Mouse (Mus musculus): ENCODE measurements around the gene Pitx1. TPM values are rescaled to one million over a fixed set of nuclear protein-coding genes. Genes with fewer than 3 reads are reported as not detected.

The Pitx1 gene
- polyA plus RNA-seq, 1 experiment from 2014 or later = not detected

GRCm38 (mm10) chr13:55852205-55852604 is 16.2 kb upstream of the Pitx1 start:
- Histone ChIP-seq H3K9me3 (ENCODE audit: control insufficient read depth, low read length) (no peaks in the 10 kb centered on the region), H3K4me2 (ENCODE audit: low read length) (no peak overlapping the region), H3K27ac (ENCODE audit: low read depth, low read length) (no peak overlapping the region), H3K9ac (ENCODE audit: low read depth, low read length) (no peak overlapping the region), H3K27me3 (replicated peaks; ENCODE audit: control insufficient read depth, insufficient read depth, low read length) (peaks cover 13% of the 10 kb centered on the region), H3K36me3 (ENCODE audit: control insufficient read depth, insufficient read depth, low read length) (no peaks in the 10 kb centered on the region), H3K4me3 (ENCODE audit: low read length) (no peak overlapping the region), H3K4me1 (ENCODE audit: control insufficient read depth, insufficient read depth, low read depth, low read length) (no peaks in the 10 kb centered on the region)
- no peak for ATAC-seq
- 77% methylated on average over 3 of the region's 3 CpGs for WGBS

GRCm38 (mm10) chr13:55850726-55851125 is 14.7 kb upstream of the Pitx1 start:
- no peaks in the 10 kb centered on the region for H3K36me3 ChIP-seq (ENCODE audit: control insufficient read depth, insufficient read depth, low read length)
- no peak for ATAC-seq
- no peaks in the 10 kb centered on the region for H3K9me3 ChIP-seq (ENCODE audit: control insufficient read depth, low read length)
- H3K4me2 ChIP-seq (ENCODE audit: low read length) = no peak overlapping the region
- no peak overlapping the region for H3K4me3 ChIP-seq (ENCODE audit: low read length)
- peaks cover 13% of the 10 kb centered on the region for H3K27me3 ChIP-seq (replicated peaks; ENCODE audit: control insufficient read depth, insufficient read depth, low read length)
- H3K9ac ChIP-seq (ENCODE audit: low read depth, low read length) = no peak overlapping the region
- no peak overlapping the region for H3K27ac ChIP-seq (ENCODE audit: low read depth, low read length)
- H3K4me1 ChIP-seq (ENCODE audit: control insufficient read depth, insufficient read depth, low read depth, low read length) = no peaks in the 10 kb centered on the region
- WGBS = 70% methylated on average over 5 of the region's 5 CpGs

- peaks cover 14% of the 10 kb centered on the region for H3K27me3 ChIP-seq (replicated peaks; ENCODE audit: control insufficient read depth, insufficient read depth, low read length)
- ATAC-seq = no peak
- WGBS = 52% methylated on average over 13 of the region's 13 CpGs
- H3K4me3 ChIP-seq (ENCODE audit: low read length) = no peak overlapping the region
- peaks cover 2% of the 10 kb centered on the region for H3K9me3 ChIP-seq (ENCODE audit: control insufficient read depth, low read length)
- no peaks in the 10 kb centered on the region for H3K4me1 ChIP-seq (ENCODE audit: control insufficient read depth, insufficient read depth, low read depth, low read length)
- no peak overlapping the region for H3K27ac ChIP-seq (ENCODE audit: low read depth, low read length)
- H3K36me3 ChIP-seq (ENCODE audit: control insufficient read depth, insufficient read depth, low read length) = no peaks in the 10 kb centered on the region
- no peak overlapping the region for H3K9ac ChIP-seq (ENCODE audit: low read depth, low read length)
- no peak overlapping the region for H3K4me2 ChIP-seq (ENCODE audit: low read length)
These were observed 12.7 kb upstream of the Pitx1 start for GRCm38 (mm10) chr13:55848604-55849190.

- no peak overlapping the region for H3K27ac ChIP-seq (ENCODE audit: low read depth, low read length)
- H3K4me1 ChIP-seq (ENCODE audit: control insufficient read depth, insufficient read depth, low read depth, low read length) = no peaks in the 10 kb centered on the region
- H3K4me3 ChIP-seq (ENCODE audit: low read length) = no peak overlapping the region
- H3K36me3 ChIP-seq (ENCODE audit: control insufficient read depth, insufficient read depth, low read length) = no peaks in the 10 kb centered on the region
- no peak for ATAC-seq
- H3K9ac ChIP-seq (ENCODE audit: low read depth, low read length) = no peak overlapping the region
- peaks cover 14% of the 10 kb centered on the region for H3K27me3 ChIP-seq (replicated peaks; ENCODE audit: control insufficient read depth, insufficient read depth, low read length)
- peaks cover 3% of the 10 kb centered on the region for H3K9me3 ChIP-seq (ENCODE audit: control insufficient read depth, low read length)
- H3K4me2 ChIP-seq (ENCODE audit: low read length) = no peak overlapping the region
- WGBS = 70% methylated on average over 10 of the region's 10 CpGs
These were observed 11.8 kb upstream of the Pitx1 start for GRCm38 (mm10) chr13:55847805-55848204.

GRCm38 (mm10) chr13:55843700-55844099 is 7.7 kb upstream of the Pitx1 start:
- H3K36me3 ChIP-seq (ENCODE audit: control insufficient read depth, insufficient read depth, low read length) = no peaks in the 10 kb centered on the region
- H3K4me3 ChIP-seq (ENCODE audit: low read length) = no peak overlapping the region
- no peak overlapping the region for H3K4me2 ChIP-seq (ENCODE audit: low read length)
- H3K9ac ChIP-seq (ENCODE audit: low read depth, low read length) = no peak overlapping the region
- H3K9me3 ChIP-seq (ENCODE audit: control insufficient read depth, low read length) = peaks cover 3% of the 10 kb centered on the region
- 97% methylated on average over 1 of the region's 1 CpGs for WGBS
- no peaks in the 10 kb centered on the region for H3K4me1 ChIP-seq (ENCODE audit: control insufficient read depth, insufficient read depth, low read depth, low read length)
- no peak for ATAC-seq
- peaks cover 45% of the 10 kb centered on the region for H3K27me3 ChIP-seq (replicated peaks; ENCODE audit: control insufficient read depth, insufficient read depth, low read length)
- no peak overlapping the region for H3K27ac ChIP-seq (ENCODE audit: low read depth, low read length)

- Histone ChIP-seq H3K4me1 (ENCODE audit: control insufficient read depth, insufficient read depth, low read depth, low read length) (no peaks in the 10 kb centered on the region; the same call in 1 of the 2 replicates), H3K4me2 (ENCODE audit: low read length) (no peak overlapping the region), H3K4me3 (ENCODE audit: low read length) (no peak overlapping the region), H3K27ac (ENCODE audit: low read depth, low read length) (no peak overlapping the region), H3K9ac (ENCODE audit: low read depth, low read length) (no peak overlapping the region), H3K9me3 (ENCODE audit: control insufficient read depth, low read length) (peaks cover 3% of the 10 kb centered on the region), H3K27me3 (replicated peaks; ENCODE audit: control insufficient read depth, insufficient read depth, low read length) (peaks cover 61% of the 10 kb centered on the region), H3K36me3 (ENCODE audit: control insufficient read depth, insufficient read depth, low read length) (no peaks in the 10 kb centered on the region)
- WGBS = 22% methylated on average over 14 of the region's 14 CpGs
- no peak for ATAC-seq
These were observed 4.2 kb upstream of the Pitx1 start for GRCm38 (mm10) chr13:55840223-55840622.

GRCm38 (mm10) chr13:55836786-55837780 is 1.1 kb upstream of the Pitx1 start:
- Histone ChIP-seq H3K9me3 (ENCODE audit: control insufficient read depth, low read length) (no peaks in the 10 kb centered on the region), H3K4me1 (ENCODE audit: control insufficient read depth, insufficient read depth, low read depth, low read length) (no peaks in the 10 kb centered on the region; the same call in 1 of the 2 replicates), H3K9ac (ENCODE audit: low read depth, low read length) (no peak overlapping the region), H3K27ac (ENCODE audit: low read depth, low read length) (no peak overlapping the region), H3K4me3 (ENCODE audit: low read length) (no peak overlapping the region), H3K4me2 (ENCODE audit: low read length) (no peak overlapping the region), H3K36me3 (ENCODE audit: control insufficient read depth, insufficient read depth, low read length) (no peaks in the 10 kb centered on the region), H3K27me3 (replicated peaks; ENCODE audit: control insufficient read depth, insufficient read depth, low read length) (peaks cover 80% of the 10 kb centered on the region)
- 2% methylated on average over 32 of the region's 32 CpGs for WGBS
- no peak for ATAC-seq

GRCm38 (mm10) chr13:55835548-55836097 is 369 bp downstream of the Pitx1 start:
- no peak overlapping the region for H3K4me3 ChIP-seq (ENCODE audit: low read length)
- WGBS = 2% methylated on average over 33 of the region's 33 CpGs
- H3K4me2 ChIP-seq (ENCODE audit: low read length) = no peak overlapping the region
- H3K9ac ChIP-seq (ENCODE audit: low read depth, low read length) = no peak overlapping the region
- H3K4me1 ChIP-seq (ENCODE audit: control insufficient read depth, insufficient read depth, low read depth, low read length) = peaks cover 3% of the 10 kb centered on the region
- H3K27me3 ChIP-seq (replicated peaks; ENCODE audit: control insufficient read depth, insufficient read depth, low read length) = peaks cover 75% of the 10 kb centered on the region
- no peaks in the 10 kb centered on the region for H3K36me3 ChIP-seq (ENCODE audit: control insufficient read depth, insufficient read depth, low read length)
- no peak overlapping the region for H3K27ac ChIP-seq (ENCODE audit: low read depth, low read length)
- ATAC-seq = no peak
- no peaks in the 10 kb centered on the region for H3K9me3 ChIP-seq (ENCODE audit: control insufficient read depth, low read length)

- no peaks in the 10 kb centered on the region for H3K36me3 ChIP-seq (ENCODE audit: control insufficient read depth, insufficient read depth, low read length)
- H3K27ac ChIP-seq (ENCODE audit: low read depth, low read length) = no peak overlapping the region
- H3K27me3 ChIP-seq (replicated peaks; ENCODE audit: control insufficient read depth, insufficient read depth, low read length) = peaks cover 67% of the 10 kb centered on the region
- 3% methylated on average over 5 of the region's 5 CpGs for WGBS
- no peak overlapping the region for H3K4me2 ChIP-seq (ENCODE audit: low read length)
- ATAC-seq = no peak
- no peak overlapping the region for H3K9ac ChIP-seq (ENCODE audit: low read depth, low read length)
- peaks cover 3% of the 10 kb centered on the region for H3K4me1 ChIP-seq (ENCODE audit: control insufficient read depth, insufficient read depth, low read depth, low read length)
- no peak overlapping the region for H3K4me3 ChIP-seq (ENCODE audit: low read length)
- H3K9me3 ChIP-seq (ENCODE audit: control insufficient read depth, low read length) = no peaks in the 10 kb centered on the region
These were observed 1.3 kb downstream of the Pitx1 start for GRCm38 (mm10) chr13:55834667-55835066.
